Mouse (Mus musculus) limb, embryonic 13.5 days (tissue): ENCODE results near the gene Cdc42ep3. TPM values are rescaled to one million over a fixed set of nuclear protein-coding genes. Genes with fewer than 3 reads are reported as not detected.

ENCODE experiments used
- ATAC-seq: fragments of 200-750 bp; cut with Nextera tagmentation; 2 replicates; pipeline ENCODE4 v1.8.0; 2017; ENCODE audit warnings: low read depth, moderate number of reproducible peaks, moderate TSS enrichment; ENCODE audit not compliant: low FRiP score
- H3K27ac ChIP-seq: fragments of 300-500 bp; sonication (generic); 2 replicates; pipeline ENCODE4 v1.5.1; 2015; ENCODE audit warnings: inconsistent platforms, mild to moderate bottlenecking, moderate library complexity
- H3K27me3 ChIP-seq: fragments of 300-500 bp; sonication (generic); 2 replicates; pipeline ENCODE4 v1.6.1; 2015; ENCODE audit warnings: mild to moderate bottlenecking, inconsistent platforms
- H3K36me3 ChIP-seq: fragments of 300-500 bp; sonication (generic); 2 replicates; pipeline ENCODE4 v1.6.1; 2015; ENCODE audit warnings: inconsistent platforms, mild to moderate bottlenecking, moderate library complexity
- H3K4me1 ChIP-seq: fragments of 300-500 bp; sonication (generic); 2 replicates; pipeline ENCODE4 v1.6.1; 2015; ENCODE audit warnings: inconsistent platforms
- H3K4me2 ChIP-seq: fragments of 300-500 bp; sonication (generic); replicated peaks from 2 replicates; pipeline ENCODE4 v1.6.1; 2015; ENCODE audit warnings: inconsistent platforms, mild to moderate bottlenecking, moderate library complexity
- H3K4me3 ChIP-seq: fragments of 300-500 bp; sonication (generic); 2 replicates; pipeline ENCODE4 v1.5.1; 2015; ENCODE audit warnings: moderate library complexity, mild to moderate bottlenecking, inconsistent platforms
- H3K9ac ChIP-seq: fragments of 300-500 bp; sonication (generic); 2 replicates; pipeline ENCODE4 v1.6.1; 2015; ENCODE audit warnings: mild to moderate bottlenecking, inconsistent platforms
- H3K9me3 ChIP-seq: fragments of 300-500 bp; sonication (generic); 2 replicates; pipeline ENCODE4 v1.6.1; 2016; ENCODE audit warnings: inconsistent platforms
- WGBS: fragments of 180-500 bp; shearing (Covaris S2); methylation state at CpG from one replicate; pipeline ENCODE4 v1.1.7; 2015; 5-methylcytosine and 5-hydroxymethylcytosine counted together
- polyA plus RNA-seq: library from polyadenylated mRNA; unstranded; fragments of >200 nt; fragmentation: Nextera tagmentation; extraction: Ambion mirVana; gene quantifications from 2 replicates; pipeline ENCODE4 v1.2.1, GENCODE M21; 2015

Gene Cdc42ep3
- 72.3 and 88.4 TPM in 2 replicates for polyA plus RNA-seq

DNA sequence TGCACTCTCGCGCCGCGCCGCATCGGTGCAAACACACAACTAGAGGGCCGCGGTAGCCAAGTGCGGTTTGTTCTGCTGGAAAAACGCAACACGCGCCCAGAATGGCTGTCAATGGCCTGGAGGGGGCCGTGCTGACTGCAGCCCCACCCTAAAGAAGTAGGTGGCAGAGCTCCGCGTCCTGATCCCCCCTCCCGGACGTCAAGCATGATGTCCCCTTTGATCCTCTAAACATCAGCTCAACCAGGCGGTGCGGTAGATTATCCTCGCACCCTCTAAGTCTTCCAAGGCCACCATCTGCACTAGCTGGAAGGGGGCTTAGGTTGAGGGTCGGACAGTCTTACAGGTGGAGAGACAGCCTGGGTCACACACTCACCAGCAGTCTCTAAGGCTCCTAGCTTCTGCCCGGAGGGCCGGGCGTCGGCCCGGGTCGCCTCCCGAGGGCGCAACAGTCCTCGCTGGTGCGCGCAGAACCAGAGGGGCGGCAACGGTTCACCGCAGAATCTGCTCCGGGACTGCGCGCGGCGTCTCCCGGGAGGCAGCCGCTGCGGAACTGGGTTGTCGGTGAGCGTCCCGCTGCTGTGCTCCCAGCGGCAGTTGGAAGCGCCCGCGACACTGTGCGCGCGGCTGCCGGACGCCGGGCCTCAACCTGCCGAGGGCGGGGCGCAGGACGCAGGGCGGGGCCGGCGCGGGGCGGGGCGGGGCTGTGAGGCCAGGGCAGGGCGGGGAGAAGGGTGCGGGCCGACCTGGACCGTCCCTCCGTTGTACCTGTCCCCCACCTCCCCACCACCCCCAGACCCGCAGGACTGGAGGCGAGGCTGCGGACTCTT lies at the start of gene Cdc42ep3:
Cdc42ep3 (minus strand) TSS at position 648 of the 827 bp plus-strand sequence.
- Histone ChIP-seq H3K4me3 (peak within 1 kb of the TSS; percentile 76), H3K36me3 (peaks cover 6% of the 10 kb centered on the region), H3K27ac (peak within 1 kb of the TSS; percentile 75), H3K27me3 (peaks cover 30% of the 10 kb centered on the region; the same call in 1 of the 2 replicates), H3K4me2 (peak within 1 kb of the TSS; percentile 100), H3K9me3 (no peaks in the 10 kb centered on the region), H3K4me1 (peaks cover 59% of the 10 kb centered on the region), H3K9ac (peak within 1 kb of the TSS; percentile 87)
- under 1% methylated on average over 59 of the region's 74 CpGs for WGBS
- ATAC-seq = peak; percentile 78

- Histone ChIP-seq H3K4me1 (no peaks in the 10 kb centered on the region), H3K9ac (no peak overlapping the region), H3K4me3 (no peak overlapping the region), H3K4me2 (no peak overlapping the region), H3K9me3 (no peaks in the 10 kb centered on the region), H3K27ac (no peak overlapping the region), H3K36me3 (no peaks in the 10 kb centered on the region), H3K27me3 (no peaks in the 10 kb centered on the region)
- WGBS = 59% methylated on average over 2 of the region's 2 CpGs
- no peak for ATAC-seq
These were observed 45.5 kb upstream of the Cdc42ep3 start for GRCm38 (mm10) chr17:79400356-79400755.

GRCm38 (mm10) chr17:79398416-79398815 lies 43.5 kb upstream of the Cdc42ep3 start:
- Histone ChIP-seq H3K9me3 (no peaks in the 10 kb centered on the region), H3K4me3 (no peak overlapping the region), H3K27ac (no peak overlapping the region), H3K4me1 (no peaks in the 10 kb centered on the region), H3K4me2 (no peak overlapping the region), H3K27me3 (no peaks in the 10 kb centered on the region), H3K36me3 (no peaks in the 10 kb centered on the region), H3K9ac (no peak overlapping the region)
- WGBS = 80% methylated on average over 3 of the region's 3 CpGs
- no peak for ATAC-seq

GRCm38 (mm10) chr17:79394799-79395198 lies 39.9 kb upstream of the Cdc42ep3 start:
- Histone ChIP-seq H3K4me1 (no peaks in the 10 kb centered on the region), H3K27ac (no peak overlapping the region), H3K27me3 (no peaks in the 10 kb centered on the region), H3K36me3 (no peaks in the 10 kb centered on the region), H3K4me2 (no peak overlapping the region), H3K9ac (no peak overlapping the region), H3K9me3 (no peaks in the 10 kb centered on the region), H3K4me3 (no peak overlapping the region)
- ATAC-seq = no peak
- WGBS = 74% methylated on average over 5 of the region's 5 CpGs

DNA sequence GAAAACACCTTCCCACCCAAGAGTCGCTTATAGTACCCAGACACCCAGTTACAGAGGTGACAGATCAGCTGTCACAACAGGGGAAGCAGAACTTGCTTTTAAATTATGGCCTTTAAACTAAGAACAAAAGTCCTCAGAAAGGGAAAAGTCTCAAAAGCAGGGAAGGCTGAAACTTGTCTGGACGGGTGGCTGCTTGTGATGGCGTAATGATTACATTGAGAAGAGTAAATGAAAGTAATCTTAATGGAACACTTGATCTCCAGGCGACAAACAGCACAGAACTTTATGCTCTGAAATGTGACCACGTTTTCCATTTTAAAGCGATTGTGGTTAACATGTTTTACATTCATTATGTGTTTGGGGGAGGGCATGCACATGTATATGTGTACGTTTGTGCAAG lies 39.0 kb upstream of the Cdc42ep3 start:
- ATAC-seq = no peak
- H3K36me3 ChIP-seq = no peaks in the 10 kb centered on the region
- H3K9ac ChIP-seq = no peak overlapping the region
- H3K27ac ChIP-seq = no peak overlapping the region
- no peak overlapping the region for H3K4me2 ChIP-seq
- no peaks in the 10 kb centered on the region for H3K4me1 ChIP-seq
- WGBS = 67% methylated on average over 7 of the region's 7 CpGs
- no peak overlapping the region for H3K4me3 ChIP-seq
- no peaks in the 10 kb centered on the region for H3K9me3 ChIP-seq
- H3K27me3 ChIP-seq = no peaks in the 10 kb centered on the region

- no peak for ATAC-seq
- Histone ChIP-seq H3K27ac (no peak overlapping the region), H3K27me3 (0 out of 2 replicates have a peak, but pooled peaks cover 3% of the 10 kb centered on the region), H3K36me3 (no peaks in the 10 kb centered on the region), H3K9me3 (no peaks in the 10 kb centered on the region), H3K4me1 (no peaks in the 10 kb centered on the region), H3K9ac (no peak overlapping the region), H3K4me3 (no peak overlapping the region), H3K4me2 (no peak overlapping the region)
- WGBS = 75% methylated on average over 8 of the region's 8 CpGs
These were observed 32.7 kb upstream of the Cdc42ep3 start for GRCm38 (mm10) chr17:79387465-79388066.

- H3K4me2 ChIP-seq = no peak overlapping the region
- H3K27me3 ChIP-seq = 0 out of 2 replicates have a peak, but pooled peaks cover 3% of the 10 kb centered on the region
- 92% methylated on average over 3 of the region's 3 CpGs for WGBS
- H3K9me3 ChIP-seq = no peaks in the 10 kb centered on the region
- ATAC-seq = no peak
- H3K27ac ChIP-seq = no peak overlapping the region
- H3K36me3 ChIP-seq = no peaks in the 10 kb centered on the region
- peaks cover 6% of the 10 kb centered on the region; the same call in 1 of the 2 replicates for H3K4me1 ChIP-seq
- H3K4me3 ChIP-seq = no peak overlapping the region
- no peak overlapping the region for H3K9ac ChIP-seq
These were observed 26.6 kb upstream of the Cdc42ep3 start for GRCm38 (mm10) chr17:79381485-79381884.

DNA sequence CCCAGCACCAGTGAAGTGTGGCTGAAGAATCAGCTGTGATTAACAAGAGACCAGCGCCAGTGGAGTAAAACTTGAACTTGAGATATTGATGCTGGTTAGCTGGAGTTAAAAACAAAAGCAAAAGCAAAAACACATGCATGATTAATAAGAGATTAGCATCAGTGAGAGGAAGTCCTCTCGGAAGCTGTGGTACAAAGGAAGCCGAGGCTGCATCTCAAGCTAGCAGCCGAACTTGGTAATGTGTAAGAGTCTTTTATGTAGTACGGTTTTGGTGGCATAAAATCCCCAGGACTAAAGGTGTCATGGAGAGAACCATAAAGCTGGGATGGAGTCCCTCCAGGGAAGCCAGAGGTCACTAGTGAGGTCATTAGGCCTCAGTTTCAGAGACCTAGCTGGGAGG lies 24.3 kb upstream of the Cdc42ep3 start:
- Histone ChIP-seq H3K4me1 (peaks cover 6% of the 10 kb centered on the region; the same call in 1 of the 2 replicates), H3K27ac (no peak overlapping the region), H3K4me2 (no peak overlapping the region), H3K9ac (no peak overlapping the region), H3K4me3 (no peak overlapping the region), H3K9me3 (no peaks in the 10 kb centered on the region), H3K36me3 (no peaks in the 10 kb centered on the region), H3K27me3 (0 out of 2 replicates have a peak, but pooled peaks cover 3% of the 10 kb centered on the region)
- WGBS = 25% methylated on average over 5 of the region's 5 CpGs
- ATAC-seq = no peak

GRCm38 (mm10) chr17:79376434-79377210 lies 21.7 kb upstream of the Cdc42ep3 start:
- WGBS = 77% methylated on average over 6 of the region's 6 CpGs

GRCm38 (mm10) chr17:79372973-79373372 lies 18.1 kb upstream of the Cdc42ep3 start:
- Histone ChIP-seq H3K27ac (no peak overlapping the region), H3K4me3 (no peak overlapping the region), H3K36me3 (no peaks in the 10 kb centered on the region), H3K27me3 (no peaks in the 10 kb centered on the region), H3K4me2 (no peak overlapping the region), H3K9me3 (no peaks in the 10 kb centered on the region), H3K4me1 (0 out of 2 replicates have a peak, but pooled peaks cover 3% of the 10 kb centered on the region), H3K9ac (no peak overlapping the region)
- no peak for ATAC-seq
- WGBS = 68% methylated on average over 5 of the region's 5 CpGs

More at GRCm38 (mm10) chr17:79376434-79377210, 21.7 kb upstream of the Cdc42ep3 start:
- Histone ChIP-seq H3K9me3 (no peaks in the 10 kb centered on the region), H3K27ac (no peak overlapping the region), H3K36me3 (no peaks in the 10 kb centered on the region), H3K9ac (no peak overlapping the region), H3K4me2 (no peak overlapping the region), H3K4me3 (no peak overlapping the region), H3K4me1 (peaks cover 6% of the 10 kb centered on the region; the same call in 1 of the 2 replicates), H3K27me3 (no peaks in the 10 kb centered on the region)
- ATAC-seq = no peak

DNA sequence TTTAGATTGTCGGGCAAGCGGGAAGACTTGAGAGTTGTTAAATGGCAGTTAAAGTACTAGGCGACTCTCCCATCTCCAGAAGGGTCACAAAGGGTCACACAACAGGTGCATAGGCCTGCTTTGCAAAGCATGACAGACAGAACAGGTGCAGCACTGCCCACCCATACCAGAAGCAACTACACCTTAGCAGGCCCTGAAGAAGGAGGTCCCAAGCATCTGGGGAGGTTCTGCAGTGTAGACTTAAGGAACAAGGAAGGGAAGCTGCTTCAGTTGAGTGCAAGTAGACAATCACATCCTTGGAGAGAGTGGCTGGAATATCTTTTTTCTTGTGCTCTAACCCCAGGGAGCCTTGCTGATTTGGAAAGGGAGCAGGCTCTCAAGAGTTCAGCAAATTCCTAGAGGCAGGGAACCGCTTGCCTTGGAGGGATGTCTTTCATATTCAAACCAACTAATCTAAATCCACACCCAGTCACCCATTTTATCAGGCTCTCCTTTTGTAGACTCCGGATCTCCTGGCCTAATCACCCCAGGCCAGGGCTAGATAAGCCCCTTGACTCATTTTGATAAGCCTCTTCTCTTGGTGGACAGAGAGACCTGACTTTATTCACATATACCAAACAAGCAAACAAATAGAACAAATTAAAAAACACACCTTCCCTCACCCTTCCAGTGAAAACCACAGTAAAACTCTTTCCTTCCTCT lies 10.0 kb upstream of the Cdc42ep3 start:
- H3K27me3 ChIP-seq = peaks cover 2% of the 10 kb centered on the region; the same call in 1 of the 2 replicates
- no peaks in the 10 kb centered on the region for H3K9me3 ChIP-seq
- no peak overlapping the region for H3K27ac ChIP-seq
- WGBS = 29% methylated on average over 5 of the region's 5 CpGs
- no peak overlapping the region for H3K4me3 ChIP-seq
- ATAC-seq = no peak
- no peak overlapping the region for H3K9ac ChIP-seq
- 0 out of 2 replicates have a peak, but pooled peaks cover 5% of the 10 kb centered on the region for H3K4me1 ChIP-seq
- H3K36me3 ChIP-seq = no peaks in the 10 kb centered on the region
- no peak overlapping the region for H3K4me2 ChIP-seq
